Mouse (Mus musculus): Measurements from ENCODE around the gene Fam163a.

DNA sequence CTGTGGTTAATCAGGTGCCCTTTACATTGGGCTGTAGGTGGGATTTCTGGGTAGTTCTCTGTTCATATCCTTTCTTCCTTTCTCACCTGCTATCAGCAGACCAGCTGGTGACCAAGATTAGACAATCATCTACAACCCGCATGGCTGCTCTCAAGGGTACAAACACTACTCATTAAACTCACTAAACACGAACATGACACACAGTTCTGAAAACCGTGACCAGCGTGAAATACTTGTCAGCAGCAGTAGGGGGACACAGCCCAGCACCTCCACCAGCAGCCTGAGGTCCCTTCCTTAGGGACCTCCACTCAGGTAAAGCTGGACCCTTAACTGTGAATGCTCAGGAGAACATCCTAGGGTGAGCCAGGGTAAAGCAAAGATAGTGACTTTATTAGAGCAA, 11.4 kb upstream of the Fam163a start:
- no peak for TF ChIP-seq HCFC1 (IDR thresholded peaks at IDR 0.05; ENCODE audit: borderline replicate concordance, insufficient read depth, low read length)
- no peak for TF ChIP-seq ZC3H11A (IDR thresholded peaks at IDR 0.05; ENCODE audit: borderline replicate concordance, low read depth, low read length)

All from ES-E14 (cell line).